Mouse (Mus musculus): ENCODE measurements around the gene Rgs17. TPM values are rescaled to one million over a fixed set of nuclear protein-coding genes. Genes with fewer than 3 reads are reported as not detected.

Rgs17 gene
- polyA plus RNA-seq (2014; fragmentation: Illumina TruSeq; extraction: RNeasy Lipid Tissue Mini Kit (QIAGEN cat#74804); ENCODE audit: low replicate concordance), result 1.6 TPM

DNA sequence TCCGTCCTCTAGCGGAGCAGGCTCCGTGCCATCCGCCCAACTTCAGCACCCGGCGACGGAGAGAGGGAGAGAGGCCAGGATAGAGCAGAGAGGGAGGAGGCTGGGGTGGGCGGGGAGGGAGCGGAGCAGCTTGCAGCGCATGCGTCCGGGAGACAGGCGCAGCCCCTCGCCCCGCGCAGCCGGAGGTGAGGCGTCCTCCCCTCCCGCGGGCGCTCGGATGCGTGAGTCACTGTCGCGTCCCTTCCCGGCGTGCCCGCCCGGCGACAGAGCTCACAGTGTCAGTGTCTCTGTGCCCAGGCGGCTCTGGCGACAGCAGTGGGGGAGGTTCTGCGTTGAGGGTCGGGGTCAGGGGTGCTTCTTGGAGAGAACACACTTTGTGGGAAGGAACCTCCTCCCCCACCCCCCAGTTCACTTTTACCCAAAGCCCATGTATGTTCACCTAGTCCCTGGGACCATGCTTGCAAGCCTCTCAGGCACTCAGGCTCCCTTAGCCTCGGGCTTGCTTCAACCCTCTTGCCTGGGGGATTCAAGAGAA, at the start of gene Rgs17:
Gene Rgs17 (minus strand): TSS at position 107 of the 535 bp plus-strand sequence.

DNA sequence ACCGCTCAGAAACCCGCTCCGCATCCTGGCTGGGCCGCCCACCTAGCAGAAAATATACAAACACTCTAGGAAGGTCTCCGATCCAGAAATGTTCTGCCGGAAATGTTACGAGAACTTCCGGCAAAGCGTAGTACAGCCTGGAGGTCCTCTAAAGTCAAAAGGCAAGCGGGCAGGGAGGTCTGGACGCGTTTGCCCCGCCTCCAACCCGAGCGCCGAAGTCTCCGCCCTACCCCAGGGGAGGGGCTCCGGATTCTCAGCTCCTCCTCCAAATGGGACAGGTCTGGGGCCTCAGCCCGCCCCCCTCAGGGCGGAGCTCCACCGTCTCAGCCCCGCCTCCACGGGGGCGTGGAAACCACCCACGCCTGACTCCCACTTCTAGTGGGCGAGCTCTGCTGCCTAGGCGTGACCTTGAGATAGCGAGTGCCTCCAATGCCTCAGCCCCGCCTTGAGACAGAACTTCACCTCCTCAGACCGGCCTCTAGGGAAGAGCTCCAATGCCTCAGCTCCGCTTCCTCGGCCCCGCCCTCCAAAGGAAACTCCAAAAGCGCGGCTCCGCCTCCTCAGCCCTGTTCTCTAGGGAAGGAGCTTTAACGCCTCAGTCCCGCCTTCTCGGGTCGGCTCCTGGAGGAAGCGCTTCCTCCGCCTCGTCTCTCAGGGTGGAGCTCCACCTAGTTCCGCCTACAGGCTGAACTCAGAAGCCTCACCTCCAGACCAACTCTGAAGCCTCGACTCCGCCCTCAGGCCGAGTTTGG, 98.3 kb downstream of the Rgs17 start, which contains the start of gene Mtrf1l:
Gene Mtrf1l (minus strand): TSS at position 171 of the 752 bp plus-strand sequence.

DNA sequence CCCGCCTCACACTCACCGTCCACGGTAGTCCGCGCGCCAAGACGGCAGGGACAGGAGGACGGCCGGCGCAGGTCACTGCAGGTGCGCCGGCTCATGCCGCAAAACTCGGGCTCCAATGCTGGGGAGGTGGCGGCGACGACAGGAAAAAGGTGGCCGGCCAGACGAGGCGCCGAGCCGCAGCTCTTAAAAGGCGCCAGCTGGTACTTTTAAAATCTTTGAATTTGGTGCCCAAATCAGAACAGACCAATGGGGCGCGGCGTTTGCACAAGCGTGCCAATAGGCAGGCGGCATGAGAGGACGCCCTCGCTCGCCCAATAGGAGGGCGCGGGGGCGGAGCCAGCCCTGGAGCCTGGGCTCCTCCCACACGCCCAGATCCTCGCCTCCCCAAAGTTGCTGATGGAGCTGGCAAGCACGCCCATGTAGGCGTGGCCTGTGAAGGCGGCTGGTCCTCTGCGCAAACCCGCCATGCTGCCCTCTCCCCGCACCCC, 116.9 kb downstream of the Rgs17 start, which contains the start of gene Fbxo5:
Gene Fbxo5 (minus strand): TSS at position 358 of the 488 bp plus-strand sequence.

Other genes with a start within 250 kb of the Rgs17 start
- 26.2 TPM for gene Fbxo5, start 116.8 kb downstream of the Rgs17 start, polyA plus RNA-seq (2014; fragmentation: Illumina TruSeq; extraction: RNeasy Lipid Tissue Mini Kit (QIAGEN cat#74804); ENCODE audit: low replicate concordance)
- 40.0 TPM for gene Mtrf1l, start 98.5 kb downstream of the Rgs17 start, polyA plus RNA-seq (2014; fragmentation: Illumina TruSeq; extraction: RNeasy Lipid Tissue Mini Kit (QIAGEN cat#74804); ENCODE audit: low replicate concordance)